Mouse (Mus musculus) neural tube, embryonic 14.5 days (tissue): ENCODE results near the gene Ercc5. TPM values are rescaled to one million over a fixed set of nuclear protein-coding genes. Genes with fewer than 3 reads are reported as not detected.

Experiments used
- ATAC-seq: fragments of 200-750 bp; cut with Nextera tagmentation; 2 replicates; pipeline ENCODE4 v1.8.0; 2017; ENCODE audit warnings: low read depth, mild to moderate bottlenecking, moderate TSS enrichment, moderate library complexity
- H3K27ac ChIP-seq: fragments of 300-500 bp; sonication (generic); 2 replicates; pipeline ENCODE4 v1.5.1; 2014; ENCODE audit warnings: low read depth, mild to moderate bottlenecking, control low read depth, low read length, moderate library complexity, mixed read lengths
- H3K27me3 ChIP-seq: fragments of 300-500 bp; sonication (generic); 2 replicates; pipeline ENCODE4 v1.6.1; 2014; ENCODE audit warnings: low read length; ENCODE audit not compliant: control insufficient read depth, insufficient read depth
- H3K36me3 ChIP-seq: fragments of 300-500 bp; sonication (generic); 2 replicates; pipeline ENCODE4 v1.6.1; 2014; ENCODE audit warnings: low read length, mixed read lengths; ENCODE audit not compliant: control insufficient read depth, insufficient read depth
- H3K4me1 ChIP-seq: fragments of 300-500 bp; sonication (generic); 2 replicates; pipeline ENCODE4 v1.6.1; 2014; ENCODE audit warnings: low read length; ENCODE audit not compliant: control insufficient read depth, insufficient read depth
- H3K4me2 ChIP-seq: fragments of 300-500 bp; sonication (generic); 2 replicates; pipeline ENCODE4 v1.6.1; 2014; ENCODE audit warnings: mild to moderate bottlenecking, low read depth, low read length, control low read depth
- H3K4me3 ChIP-seq: fragments of 300-500 bp; sonication (generic); 2 replicates; pipeline ENCODE4 v1.5.1; 2014; ENCODE audit warnings: low read depth, low read length, control low read depth, mixed read lengths
- H3K9ac ChIP-seq: fragments of 300-500 bp; sonication (generic); replicated peaks from 2 replicates; pipeline ENCODE4 v1.6.1; 2014; ENCODE audit warnings: low read depth, mild to moderate bottlenecking, control low read depth, low read length, mixed read lengths
- H3K9me3 ChIP-seq: fragments of 300-500 bp; sonication (generic); 2 replicates; pipeline ENCODE4 v1.6.1; 2016; ENCODE audit warnings: low read length; ENCODE audit not compliant: control insufficient read depth
- WGBS: fragments of 180-500 bp; shearing (Covaris S2); extraction: QIAGEN DNeasy Blood & Tissue Kit; methylation state at CpG from one replicate; pipeline ENCODE4 v1.1.7; 2014; 5-methylcytosine and 5-hydroxymethylcytosine counted together
- polyA plus RNA-seq: library from polyadenylated mRNA; unstranded; fragments of >200 nt; fragmentation: Nextera tagmentation; extraction: Ambion mirVana; gene quantifications from 2 replicates; pipeline ENCODE4 v1.2.1, GENCODE M21; 2014

The Ercc5 gene
- polyA plus RNA-seq, 1 experiment from 2014 or later: 29.9 TPM

GRCm38 (mm10) chr1:44161818-44162217, 14.3 kb downstream of the Ercc5 start:
- H3K27ac ChIP-seq: no peak overlapping the region
- no peak overlapping the region for H3K9ac ChIP-seq
- WGBS: 96% methylated on average over 6 of the region's 6 CpGs
- no peak for ATAC-seq
- H3K9me3 ChIP-seq: no peaks in the 10 kb centered on the region
- no peaks in the 10 kb centered on the region for H3K27me3 ChIP-seq
- H3K4me2 ChIP-seq: no peak overlapping the region
- H3K4me3 ChIP-seq: no peak overlapping the region
- H3K4me1 ChIP-seq: no peaks in the 10 kb centered on the region
- H3K36me3 ChIP-seq: peaks cover 64% of the 10 kb centered on the region

- no peak for ATAC-seq
- H3K36me3 ChIP-seq: peaks cover 69% of the 10 kb centered on the region
- no peaks in the 10 kb centered on the region for H3K9me3 ChIP-seq
- H3K9ac ChIP-seq: no peak overlapping the region
- H3K27ac ChIP-seq: no peak overlapping the region
- no peak overlapping the region for H3K4me2 ChIP-seq
- H3K27me3 ChIP-seq: no peaks in the 10 kb centered on the region
- no peak overlapping the region for H3K4me3 ChIP-seq
- 94% methylated on average over 5 of the region's 5 CpGs for WGBS
- no peaks in the 10 kb centered on the region for H3K4me1 ChIP-seq
Measured at GRCm38 (mm10) chr1:44162389-44162788, 14.8 kb downstream of the Ercc5 start.

- no peak for ATAC-seq
- Histone ChIP-seq H3K4me1 (no peaks in the 10 kb centered on the region), H3K9ac (no peak overlapping the region), H3K9me3 (no peaks in the 10 kb centered on the region), H3K4me2 (no peak overlapping the region), H3K4me3 (no peak overlapping the region), H3K36me3 (peaks cover 48% of the 10 kb centered on the region), H3K27ac (no peak overlapping the region), H3K27me3 (no peaks in the 10 kb centered on the region)
- 96% methylated on average over 3 of the region's 3 CpGs for WGBS
Measured at GRCm38 (mm10) chr1:44167859-44168383, 20.4 kb downstream of the Ercc5 start.

- H3K4me2 ChIP-seq: no peak overlapping the region
- H3K9me3 ChIP-seq: no peaks in the 10 kb centered on the region
- H3K4me3 ChIP-seq: no peak overlapping the region
- no peak for ATAC-seq
- H3K4me1 ChIP-seq: no peaks in the 10 kb centered on the region
- WGBS: 94% methylated on average over 4 of the region's 4 CpGs
- H3K27ac ChIP-seq: no peak overlapping the region
- no peak overlapping the region for H3K9ac ChIP-seq
- H3K27me3 ChIP-seq: no peaks in the 10 kb centered on the region
- peaks cover 34% of the 10 kb centered on the region for H3K36me3 ChIP-seq
Measured at GRCm38 (mm10) chr1:44172656-44173055, 25.1 kb downstream of the Ercc5 start.

- Histone ChIP-seq H3K4me1 (no peaks in the 10 kb centered on the region), H3K4me3 (no peak overlapping the region), H3K36me3 (peaks cover 38% of the 10 kb centered on the region), H3K27me3 (no peaks in the 10 kb centered on the region), H3K27ac (no peak overlapping the region), H3K4me2 (no peak overlapping the region), H3K9ac (no peak overlapping the region), H3K9me3 (no peaks in the 10 kb centered on the region)
- ATAC-seq: no peak
- 92% methylated on average over 8 of the region's 8 CpGs for WGBS
Measured at GRCm38 (mm10) chr1:44173903-44174302, 26.4 kb downstream of the Ercc5 start.

- Histone ChIP-seq H3K9ac (no peak overlapping the region), H3K27me3 (no peaks in the 10 kb centered on the region), H3K4me2 (no peak overlapping the region), H3K36me3 (peaks cover 39% of the 10 kb centered on the region), H3K4me1 (no peaks in the 10 kb centered on the region), H3K4me3 (no peak overlapping the region), H3K27ac (no peak overlapping the region), H3K9me3 (no peaks in the 10 kb centered on the region)
- 94% methylated on average over 5 of the region's 5 CpGs for WGBS
- no peak for ATAC-seq
Measured at GRCm38 (mm10) chr1:44178086-44178485, 30.5 kb downstream of the Ercc5 start.

- ATAC-seq: no peak
- no peak overlapping the region for H3K9ac ChIP-seq
- H3K27ac ChIP-seq: no peak overlapping the region
- H3K9me3 ChIP-seq: no peaks in the 10 kb centered on the region
- peaks cover 4% of the 10 kb centered on the region; the same call in 1 of the 2 replicates for H3K36me3 ChIP-seq
- no peak overlapping the region for H3K4me2 ChIP-seq
- no peaks in the 10 kb centered on the region for H3K4me1 ChIP-seq
- H3K27me3 ChIP-seq: no peaks in the 10 kb centered on the region
- no peak overlapping the region for H3K4me3 ChIP-seq
Measured at GRCm38 (mm10) chr1:44186396-44186795, 38.9 kb downstream of the Ercc5 start.

- ATAC-seq: peak; percentile 78
- H3K4me2 ChIP-seq: peak overlapping the region; percentile 76
- no peaks in the 10 kb centered on the region for H3K9me3 ChIP-seq
- WGBS: 19% methylated on average over 47 of the region's 47 CpGs
- peak overlapping the region; percentile 25; the same call in 1 of the 2 replicates for H3K9ac ChIP-seq
- H3K4me3 ChIP-seq: peak overlapping the region; percentile 37
- no peaks in the 10 kb centered on the region for H3K36me3 ChIP-seq
- no peaks in the 10 kb centered on the region for H3K4me1 ChIP-seq
- 0 out of 2 replicates have a peak, but pooled peaks cover 3% of the 10 kb centered on the region for H3K27me3 ChIP-seq
- H3K27ac ChIP-seq: no peak overlapping the region
Measured at GRCm38 (mm10) chr1:44198273-44199171, 51.0 kb downstream of the Ercc5 start.

GRCm38 (mm10) chr1:44202876-44203275, 55.3 kb downstream of the Ercc5 start:
- Histone ChIP-seq H3K27ac (no peak overlapping the region), H3K9me3 (no peaks in the 10 kb centered on the region), H3K4me1 (no peaks in the 10 kb centered on the region), H3K27me3 (0 out of 2 replicates have a peak, but pooled peaks cover 3% of the 10 kb centered on the region), H3K4me2 (no peak overlapping the region), H3K36me3 (no peaks in the 10 kb centered on the region), H3K9ac (no peak overlapping the region), H3K4me3 (no peak overlapping the region)
- ATAC-seq: no peak
- 91% methylated on average over 15 of the region's 15 CpGs for WGBS
